Mouse (Mus musculus): ENCODE measurements around the gene Foxred1.
A peak's percentile ranks its signal among the peaks of the same experiment; 100 is the strongest.

Gene Foxred1

DNA sequence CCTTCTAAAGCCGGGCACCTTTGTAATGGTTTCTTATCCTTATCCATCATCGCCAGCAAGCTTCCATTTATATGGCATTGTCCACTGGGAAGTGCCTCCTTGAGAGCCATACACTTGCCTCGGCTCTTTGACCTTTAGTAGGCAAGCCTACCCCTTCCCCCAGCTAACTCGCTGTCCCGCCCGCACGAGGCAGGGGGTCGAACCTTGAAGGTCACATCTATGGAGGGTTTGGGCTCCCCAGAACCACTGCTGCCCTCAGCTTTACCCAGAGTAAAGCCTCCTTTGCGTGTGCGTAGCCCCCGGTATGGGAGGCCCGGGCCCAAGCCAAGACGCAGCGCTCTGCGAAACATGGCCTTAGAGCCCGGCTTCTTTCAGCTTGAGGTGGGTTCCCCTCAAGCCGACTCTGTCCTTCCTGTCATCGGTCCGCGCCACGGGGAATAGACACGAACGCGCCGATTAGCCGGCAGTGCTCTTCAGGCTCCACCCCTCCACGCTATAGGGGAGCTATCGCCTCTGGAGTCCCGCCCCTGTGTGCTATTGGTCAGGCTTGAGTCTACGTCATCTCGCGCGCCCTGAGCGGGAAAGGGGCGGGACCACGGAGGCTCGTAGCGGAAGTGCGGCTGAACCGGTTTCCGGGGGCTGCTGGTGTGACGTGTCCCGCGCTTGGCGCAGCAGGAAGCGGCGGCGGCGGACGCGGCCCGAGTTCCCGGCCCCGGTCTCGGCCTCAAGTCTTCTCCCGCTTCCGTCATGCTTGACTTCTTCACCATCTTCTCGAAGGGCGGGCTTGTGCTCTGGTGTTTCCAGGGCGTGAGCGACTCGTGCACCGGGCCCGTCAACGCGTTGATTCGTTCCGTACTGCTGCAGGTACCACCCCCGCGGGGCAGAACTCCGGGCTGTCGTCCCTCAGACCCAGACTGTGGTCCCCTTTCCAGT lies at the start of gene Foxred1:
Foxred1 (minus strand) TSS at position 514 of the 933 bp plus-strand sequence.
- peak; percentile 99 for DNase-seq (ENCODE audit: low read depth)

DNA sequence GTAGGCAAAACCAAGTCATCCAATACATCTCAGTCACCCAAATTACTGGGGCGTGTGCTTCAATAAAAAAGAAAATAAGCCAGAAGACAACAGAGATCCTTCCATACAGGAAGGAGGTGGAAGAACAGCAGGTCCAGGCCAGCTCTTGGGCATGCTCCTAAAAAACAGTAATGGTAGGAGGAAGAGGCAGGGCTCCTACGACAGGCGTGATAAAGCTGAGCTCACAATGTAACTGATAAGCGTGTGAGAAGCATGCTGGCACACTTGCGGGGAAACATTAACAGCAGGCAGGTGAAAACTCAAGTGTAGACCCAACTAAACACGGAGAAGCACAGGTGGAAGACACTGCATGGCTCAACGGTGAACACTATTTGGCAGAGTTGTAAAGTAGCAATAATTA lies 46.5 kb upstream of the Foxred1 start:
- DNase-seq (ENCODE audit: low read depth), result no peak

DNA sequence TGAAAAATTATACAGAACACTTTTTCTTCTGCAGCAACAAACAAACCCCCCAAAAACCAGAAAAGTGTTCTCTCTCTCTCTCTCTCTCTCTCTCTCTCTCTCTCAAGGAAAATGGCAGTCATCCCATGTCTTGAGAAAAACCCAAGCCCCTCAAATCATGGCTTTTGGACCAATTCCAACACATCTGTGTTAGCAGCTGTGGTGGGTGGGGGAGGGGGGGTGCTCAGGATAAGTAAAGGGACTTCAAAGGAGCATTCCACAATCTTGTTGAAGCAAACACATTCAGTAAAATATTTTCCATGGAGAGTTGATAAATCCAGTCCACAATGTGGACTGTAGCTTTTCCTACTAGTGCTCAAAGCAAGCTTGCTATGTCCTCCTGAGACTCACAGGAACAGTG lies 38.6 kb upstream of the Foxred1 start:
- no peak for DNase-seq (ENCODE audit: low read depth)

DNA sequence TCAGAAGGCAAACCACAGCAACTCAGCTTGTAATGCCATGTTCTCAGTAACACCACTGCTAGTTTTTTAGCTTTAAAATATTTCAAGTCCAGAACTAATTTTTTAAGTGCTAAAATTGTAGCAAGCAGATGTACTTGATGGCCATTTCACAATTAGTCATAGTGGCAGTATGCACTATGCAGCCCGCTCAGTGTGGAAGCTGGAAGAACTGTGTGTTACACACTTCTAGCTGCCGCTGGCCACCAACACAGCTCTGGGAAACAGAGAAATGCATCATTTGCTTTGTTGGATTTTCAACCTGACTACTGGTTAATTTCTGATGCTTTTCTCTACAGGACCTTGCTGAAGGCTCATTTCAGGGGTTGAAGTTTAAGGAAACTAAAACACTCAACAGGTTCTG lies 36.5 kb upstream of the Foxred1 start:
- no peak for DNase-seq (ENCODE audit: low read depth)

DNA sequence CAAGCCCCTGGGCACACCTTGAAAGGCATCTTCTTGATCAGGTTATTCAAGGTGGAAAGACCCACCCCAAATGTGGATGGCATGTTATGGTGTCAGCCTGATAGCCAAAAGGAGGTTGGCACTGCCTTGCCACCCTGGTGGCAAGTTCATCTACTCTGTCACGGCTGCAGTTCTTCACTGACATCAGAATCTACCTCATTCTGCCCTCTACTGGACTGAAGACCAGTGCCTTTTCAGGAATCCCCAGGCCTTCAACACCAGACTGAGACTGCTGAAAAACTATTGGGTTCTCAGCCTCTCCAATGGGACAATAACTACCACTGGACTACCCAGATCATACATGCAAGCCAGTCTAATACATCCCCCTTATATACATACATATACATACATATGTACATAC lies 28.9 kb upstream of the Foxred1 start:
- peak; percentile 50 for DNase-seq (ENCODE audit: low read depth)

DNA sequence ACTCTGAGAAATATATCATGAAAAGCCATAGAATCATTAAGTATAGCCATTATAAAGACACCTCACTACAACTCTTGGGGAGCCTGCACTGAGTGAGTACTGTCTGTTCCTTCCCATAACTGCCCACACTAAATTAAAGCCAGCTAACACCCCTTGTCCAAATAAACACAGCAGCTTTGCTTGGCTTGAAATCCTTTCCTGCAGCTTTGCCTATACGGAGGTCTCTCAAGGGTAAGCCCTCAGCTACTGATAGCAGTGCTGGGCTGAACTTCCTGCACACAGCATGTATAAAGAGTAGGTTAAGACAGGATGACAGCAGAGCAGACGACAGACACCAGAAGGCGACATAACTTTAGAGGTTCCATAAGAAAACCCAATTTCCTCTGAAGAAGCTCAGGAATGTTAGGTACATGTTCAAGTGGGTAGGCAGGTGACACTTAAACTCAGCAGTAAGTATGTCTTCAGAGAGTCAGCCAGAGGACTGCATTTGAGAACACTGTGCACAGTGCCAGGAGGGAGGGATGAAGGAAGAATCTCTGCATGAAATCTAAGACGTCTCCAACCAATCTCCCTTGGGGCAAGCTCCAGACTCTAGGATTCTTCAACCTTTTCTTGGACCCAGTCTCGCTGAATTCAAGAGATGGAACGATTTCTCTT lies 28.2 kb upstream of the Foxred1 start:
- DNase-seq (ENCODE audit: low read depth), result no peak

DNA sequence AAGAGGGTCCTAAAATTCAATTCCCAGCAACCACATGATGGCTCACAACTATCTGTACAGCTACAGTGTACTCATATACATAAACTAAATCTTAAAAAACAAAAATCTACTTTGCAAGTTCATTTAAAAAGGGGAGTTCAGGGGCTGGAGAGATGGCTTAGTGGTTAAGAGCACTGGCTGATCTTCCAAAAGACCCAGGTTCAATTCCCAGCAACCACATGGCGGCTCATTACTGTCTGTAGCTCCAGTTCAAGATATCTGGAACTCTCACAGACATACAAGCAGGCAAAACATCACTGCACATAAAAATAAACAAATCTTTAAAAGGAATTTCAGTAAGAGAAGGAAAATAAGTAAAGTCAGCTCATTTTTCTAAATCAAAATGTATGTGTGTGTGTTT lies 27.5 kb upstream of the Foxred1 start:
- no peak for DNase-seq (ENCODE audit: low read depth)

DNA sequence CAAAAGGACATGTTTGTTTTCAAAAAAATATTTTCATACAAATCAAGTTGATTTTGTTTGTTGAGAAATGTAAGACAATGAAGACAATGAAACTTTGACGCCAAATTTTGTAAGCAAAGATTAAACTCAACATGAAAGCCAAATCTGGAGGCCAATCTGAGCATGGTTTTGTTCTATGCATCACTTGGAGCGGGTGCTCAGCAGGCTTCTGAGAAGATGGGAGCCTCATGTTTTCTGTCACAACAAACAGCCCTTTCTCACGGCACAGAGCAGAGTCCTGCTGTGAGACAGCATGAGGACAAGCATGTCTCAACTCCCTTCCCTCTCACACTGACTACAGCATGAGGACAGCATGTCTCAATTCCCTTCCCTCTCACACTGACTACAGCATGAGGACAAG lies 25.1 kb upstream of the Foxred1 start:
- no peak for DNase-seq (ENCODE audit: low read depth)

DNA sequence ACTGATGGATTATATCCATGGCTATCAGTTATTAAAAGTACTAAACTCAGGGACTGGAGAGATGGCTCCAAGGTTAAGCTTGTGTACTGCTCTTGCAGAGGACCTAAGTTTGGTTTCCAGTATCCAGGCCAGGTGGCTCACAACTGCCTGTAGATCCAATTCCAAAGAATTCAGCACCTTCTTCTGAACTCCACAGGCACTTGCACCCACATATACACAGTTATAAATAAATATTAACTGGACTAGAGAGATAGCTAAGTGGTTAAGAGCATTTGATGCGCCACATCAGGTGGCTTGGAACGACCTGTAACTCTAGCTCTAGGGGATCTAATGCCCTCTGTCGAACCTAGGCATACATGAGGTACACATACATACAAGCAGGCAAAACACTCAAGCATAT lies 17.8 kb upstream of the Foxred1 start:
- DNase-seq (ENCODE audit: low read depth), result no peak

DNA sequence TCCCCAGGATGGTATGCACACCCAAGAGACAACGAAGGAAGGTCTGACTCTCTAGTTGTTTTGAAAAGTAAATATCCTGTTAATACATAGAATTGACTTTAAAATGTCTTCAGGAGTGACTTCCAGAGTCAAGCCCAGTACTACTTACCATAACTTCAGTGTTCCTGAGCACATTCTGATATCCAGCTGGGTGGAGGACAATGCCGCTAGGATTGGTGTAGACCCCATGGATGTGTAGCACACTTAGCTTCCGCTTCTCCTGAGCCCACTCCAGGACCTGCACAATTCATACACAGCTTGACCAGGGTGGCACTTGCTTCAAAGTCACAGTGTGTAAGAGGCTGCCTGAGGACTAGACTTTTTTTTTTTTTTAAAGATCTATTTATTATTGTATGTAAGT lies 12.6 kb upstream of the Foxred1 start:
- no peak for DNase-seq (ENCODE audit: low read depth)

DNA sequence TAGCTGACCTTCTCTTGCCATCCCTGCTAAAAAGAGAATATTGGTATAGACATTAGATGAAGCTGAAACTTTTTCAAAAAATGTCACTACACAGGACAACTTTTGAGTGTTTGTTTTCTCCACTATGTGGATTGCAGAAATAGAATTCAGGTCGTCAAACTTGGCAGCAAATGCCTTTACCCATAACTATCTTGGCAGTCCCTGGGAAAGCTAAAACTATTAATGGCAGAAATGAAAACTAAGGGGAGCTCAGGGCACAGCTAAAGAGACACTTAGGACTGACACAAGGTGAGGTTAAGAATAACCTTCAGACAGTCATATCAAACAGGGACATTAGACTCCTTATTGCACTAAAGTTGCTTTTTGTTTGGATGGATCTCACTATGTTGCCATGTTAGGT lies 7.1 kb upstream of the Foxred1 start:
- DNase-seq (ENCODE audit: low read depth), result no peak

DNA sequence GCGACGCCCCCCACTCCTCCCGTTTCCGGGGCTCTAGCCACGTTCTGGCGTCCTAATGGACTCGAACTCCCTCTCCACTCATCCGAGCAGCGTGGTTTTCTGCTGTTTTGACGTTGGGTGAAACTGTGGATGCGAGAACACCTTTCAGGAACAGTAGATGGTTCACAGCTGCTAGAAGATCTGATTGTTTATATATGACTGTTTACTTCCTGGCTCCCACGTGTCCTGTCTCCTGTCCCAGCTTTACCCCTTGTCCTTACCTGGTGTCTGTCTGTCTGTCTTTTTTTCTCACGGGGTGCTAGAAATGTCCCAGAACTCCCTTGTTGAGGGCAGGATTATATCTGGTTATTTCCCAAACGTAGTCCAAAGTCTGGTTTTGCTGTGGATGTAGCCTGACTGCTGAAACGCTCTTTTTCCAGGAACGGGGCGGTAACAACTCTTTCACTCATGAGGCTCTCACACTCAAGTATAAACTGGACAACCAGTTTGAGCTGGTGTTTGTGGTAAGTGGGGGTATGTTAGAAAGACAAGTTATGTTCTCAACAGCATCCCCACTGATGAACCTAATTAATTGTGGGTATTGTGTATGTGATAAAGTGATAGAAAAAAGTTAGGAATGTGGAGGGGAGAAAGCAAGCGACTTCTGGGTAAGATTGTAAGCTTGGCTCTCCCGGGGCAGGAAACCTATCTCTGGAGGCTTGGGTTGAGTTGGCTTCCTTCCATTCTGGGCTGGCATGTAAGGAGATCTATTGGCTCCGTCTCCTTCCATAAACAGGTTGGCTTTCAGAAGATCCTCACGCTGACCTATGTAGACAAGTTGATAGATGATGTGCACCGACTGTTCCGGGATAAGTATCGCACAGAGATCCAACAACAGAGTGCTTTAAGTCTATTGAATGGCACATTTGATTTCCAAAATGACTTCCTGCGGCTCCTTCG lies 987 bp upstream of the Foxred1 start:
- DNase-seq (ENCODE audit: low read depth), result no peak

DNA sequence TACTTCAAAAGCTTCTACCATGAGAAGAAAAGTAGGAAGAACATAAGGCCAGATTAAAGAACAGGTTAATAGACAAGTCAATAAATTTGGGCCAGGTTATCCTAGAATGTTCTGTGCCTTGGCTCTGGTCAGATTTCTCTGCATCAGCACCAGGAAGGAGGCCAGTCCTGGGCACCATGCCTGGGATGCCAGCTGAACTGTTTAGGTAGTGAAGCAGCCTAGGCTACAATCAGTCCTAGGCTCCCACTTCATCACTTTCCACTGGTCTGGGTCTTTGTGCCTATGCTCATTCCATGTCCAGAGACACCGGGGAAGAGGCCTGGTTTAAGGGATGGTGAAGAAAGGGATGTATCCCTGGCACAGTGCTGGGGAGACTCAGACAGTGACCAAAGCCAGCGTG lies 6.4 kb downstream of the Foxred1 start:
- DNase-seq (ENCODE audit: low read depth), result no peak

DNA sequence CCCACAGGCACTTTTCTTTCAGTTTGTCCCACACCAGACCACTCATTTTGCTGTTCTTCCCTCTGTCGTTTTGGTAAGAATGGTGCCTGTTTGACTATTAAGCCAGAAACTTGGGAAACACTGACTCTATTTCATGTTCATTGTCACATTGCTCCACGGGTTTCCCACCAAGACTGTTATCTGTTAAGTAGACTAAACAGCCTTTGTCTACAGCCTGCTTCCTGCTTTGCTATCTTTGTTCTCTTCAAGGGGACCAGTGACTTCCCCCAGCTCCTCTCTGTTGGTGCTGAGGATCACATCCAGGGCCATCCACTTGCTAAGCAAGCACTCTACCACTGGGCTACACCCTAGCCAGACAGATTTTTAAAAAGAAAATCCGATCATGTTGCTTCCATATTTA lies 7.3 kb downstream of the Foxred1 start:
- no peak for DNase-seq (ENCODE audit: low read depth)

DNA sequence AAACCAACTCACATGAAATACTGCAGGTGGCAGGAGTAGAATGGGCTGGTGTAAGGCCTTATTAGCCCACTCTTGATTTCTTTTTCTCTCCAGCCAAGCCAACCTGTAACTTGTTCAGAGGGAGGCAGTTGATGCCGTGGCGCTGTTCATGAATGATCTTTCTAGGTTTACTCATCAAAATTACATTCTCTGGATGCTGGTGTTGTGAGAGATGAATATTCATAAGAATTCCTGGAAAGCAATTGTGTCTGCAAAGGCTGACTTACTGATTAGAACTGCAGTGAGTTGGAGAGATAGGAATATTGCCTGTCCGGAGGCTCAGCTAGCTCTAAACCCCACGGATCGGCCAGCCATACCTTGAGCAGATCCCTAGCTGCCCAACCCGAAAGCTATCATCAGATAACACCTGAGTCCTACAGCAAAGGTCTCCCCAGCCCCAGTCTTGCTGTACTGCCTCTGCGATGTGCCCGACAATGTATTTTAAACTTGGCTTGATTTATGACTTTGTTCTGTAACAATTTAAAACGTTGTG lies 10.3 kb downstream of the Foxred1 start:
- peak; percentile 37 for DNase-seq (ENCODE audit: low read depth)

DNA sequence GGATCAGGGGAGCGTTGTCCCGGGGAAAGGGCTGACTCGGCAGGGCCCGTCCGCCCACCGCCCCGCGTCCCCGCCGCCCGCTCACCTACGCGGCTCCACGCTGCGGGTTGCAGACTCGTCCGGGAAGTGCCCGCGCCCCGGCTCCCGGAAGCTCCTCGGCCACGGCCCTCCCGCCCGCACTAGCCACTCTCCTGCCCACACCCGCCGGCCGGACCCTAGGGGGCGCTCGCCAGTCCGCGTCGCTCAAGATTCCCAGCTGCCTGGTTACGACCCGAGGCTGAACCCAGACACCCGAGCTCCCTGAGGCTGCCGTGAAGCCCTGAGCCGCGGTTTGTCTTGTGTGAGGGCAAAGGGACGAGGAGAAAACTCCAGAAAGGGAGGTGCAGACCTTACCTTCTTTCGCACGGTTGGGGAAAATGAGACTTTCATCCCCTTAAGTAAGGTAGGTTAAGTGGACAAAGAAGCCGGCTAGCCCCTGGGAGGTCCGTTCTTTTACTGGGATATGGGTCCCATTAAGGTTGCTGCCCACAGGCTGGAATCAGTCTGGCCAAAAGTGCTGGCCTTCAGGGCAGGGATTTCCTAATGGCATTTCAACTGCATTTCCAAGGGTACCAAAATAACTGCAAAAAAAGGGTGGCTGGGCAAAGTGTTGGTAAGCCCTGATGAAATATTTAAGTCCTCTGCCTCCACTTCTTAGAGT lies 10.9 kb downstream of the Foxred1 start, which contains the start of the genes Srpr and Tirap:
Srpr (plus strand) TSS at position 404 of the 700 bp plus-strand sequence.
Tirap (minus strand) TSS at position 520 of the 700 bp plus-strand sequence.
- DNase-seq (ENCODE audit: low read depth), result peak; percentile 81

DNA sequence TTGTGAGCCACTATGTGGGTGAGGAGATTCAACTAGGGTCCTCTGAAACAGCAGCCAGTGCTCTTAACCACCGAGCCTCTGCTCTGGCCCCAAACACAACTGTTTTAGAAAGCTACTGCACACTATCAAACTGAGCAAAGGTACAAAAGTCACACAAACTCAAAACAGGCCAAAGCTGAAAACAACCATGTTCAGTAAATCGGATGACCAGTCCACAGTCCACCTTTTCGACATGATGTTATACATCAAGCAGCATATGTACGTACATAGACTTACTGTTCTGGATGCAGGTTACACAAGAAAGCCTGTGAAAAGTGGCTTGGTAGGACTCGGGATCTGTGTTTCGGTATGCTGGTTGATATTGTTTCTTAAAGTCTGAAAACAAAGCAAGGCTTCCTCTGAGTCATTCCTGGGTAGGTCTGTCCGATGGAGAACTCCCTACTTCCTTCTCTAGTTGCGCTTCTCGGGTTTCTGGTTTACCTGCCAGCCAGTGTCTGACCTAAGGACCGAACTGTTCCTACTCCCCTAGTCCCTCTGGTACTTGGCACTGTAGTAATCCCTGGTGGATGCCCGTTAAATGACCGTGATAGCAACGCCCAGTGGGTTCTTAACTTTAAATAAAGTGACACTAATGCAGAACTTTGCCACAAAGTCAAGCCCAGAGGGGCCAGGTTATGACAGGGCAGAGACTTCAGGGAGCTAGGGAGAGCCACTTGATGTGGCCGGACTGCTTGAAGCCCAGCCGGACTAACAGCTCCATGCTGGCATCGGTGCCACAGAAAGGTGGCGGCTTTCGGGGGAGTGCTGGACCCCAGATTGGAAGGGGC lies 11.7 kb downstream of the Foxred1 start:
- peak; percentile 58 for DNase-seq (ENCODE audit: low read depth)

DNA sequence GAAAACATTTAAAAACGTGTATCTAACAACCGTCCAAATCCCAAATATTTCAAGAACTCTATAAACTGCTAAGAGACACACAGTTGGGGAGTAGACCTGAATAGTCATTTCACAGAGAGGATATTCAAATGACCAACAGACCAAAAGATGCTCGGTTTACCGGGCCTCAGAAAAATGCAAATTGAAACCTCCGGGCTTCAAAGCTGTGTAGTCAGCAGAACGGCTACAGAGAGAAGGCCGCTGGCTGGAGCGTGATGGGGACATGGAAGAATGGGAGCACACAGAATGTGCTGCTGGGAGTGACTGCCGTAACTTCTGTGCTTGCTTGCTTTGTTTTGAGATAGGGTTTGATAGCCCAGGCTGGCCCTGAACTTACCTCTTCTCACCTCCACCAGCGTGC lies 12.5 kb downstream of the Foxred1 start:
- no peak for DNase-seq (ENCODE audit: low read depth)

DNA sequence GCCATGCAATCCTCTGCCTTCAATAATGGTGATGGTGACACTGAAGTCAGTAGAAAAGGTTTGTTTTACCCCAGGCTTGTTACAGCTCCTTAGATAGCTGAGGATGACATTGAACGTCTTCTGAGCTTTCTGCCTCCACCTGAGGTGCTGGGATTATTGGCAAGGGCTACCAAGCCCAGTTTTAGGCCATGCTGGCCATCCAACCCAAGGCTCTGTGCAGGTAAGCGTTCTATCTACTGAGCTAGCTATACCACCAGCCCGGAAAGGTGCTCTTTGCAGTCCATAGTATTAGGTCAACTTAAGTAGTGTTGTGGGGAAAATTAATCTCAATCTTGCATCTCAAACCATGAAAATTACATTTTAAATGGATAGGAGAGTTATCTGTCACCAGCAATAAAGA lies 13.2 kb downstream of the Foxred1 start:
- DNase-seq (ENCODE audit: low read depth), result no peak

DNA sequence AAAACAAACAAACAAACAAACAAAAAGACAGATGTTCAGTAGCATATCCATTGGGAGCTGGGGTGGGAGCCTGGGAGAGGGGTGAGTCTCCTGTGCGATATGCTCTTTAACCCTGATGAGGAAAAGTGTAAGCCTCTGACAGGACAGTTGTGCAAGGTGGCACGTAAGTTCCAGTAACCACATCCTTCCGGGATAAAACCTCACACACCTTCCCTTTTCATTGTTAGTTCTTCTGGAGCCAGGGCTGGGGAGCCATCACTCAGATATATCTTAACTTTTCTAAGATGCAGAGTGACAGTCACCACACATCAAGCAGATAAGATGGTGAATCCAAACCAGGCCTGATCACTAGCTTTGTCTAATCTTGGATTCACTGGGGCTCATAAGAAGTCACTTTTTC lies 16.8 kb downstream of the Foxred1 start:
- DNase-seq (ENCODE audit: low read depth), result peak; percentile 44

Data from 416B (cell line).